Mouse (Mus musculus) kidney, adult 11 months (tissue): Measurements from ENCODE around the gene Nme1.

Experiments used
- DNase-seq: peaks from one replicate; pipeline ENCODE4 v3.0.0; 2022

The Nme1 gene

DNA sequence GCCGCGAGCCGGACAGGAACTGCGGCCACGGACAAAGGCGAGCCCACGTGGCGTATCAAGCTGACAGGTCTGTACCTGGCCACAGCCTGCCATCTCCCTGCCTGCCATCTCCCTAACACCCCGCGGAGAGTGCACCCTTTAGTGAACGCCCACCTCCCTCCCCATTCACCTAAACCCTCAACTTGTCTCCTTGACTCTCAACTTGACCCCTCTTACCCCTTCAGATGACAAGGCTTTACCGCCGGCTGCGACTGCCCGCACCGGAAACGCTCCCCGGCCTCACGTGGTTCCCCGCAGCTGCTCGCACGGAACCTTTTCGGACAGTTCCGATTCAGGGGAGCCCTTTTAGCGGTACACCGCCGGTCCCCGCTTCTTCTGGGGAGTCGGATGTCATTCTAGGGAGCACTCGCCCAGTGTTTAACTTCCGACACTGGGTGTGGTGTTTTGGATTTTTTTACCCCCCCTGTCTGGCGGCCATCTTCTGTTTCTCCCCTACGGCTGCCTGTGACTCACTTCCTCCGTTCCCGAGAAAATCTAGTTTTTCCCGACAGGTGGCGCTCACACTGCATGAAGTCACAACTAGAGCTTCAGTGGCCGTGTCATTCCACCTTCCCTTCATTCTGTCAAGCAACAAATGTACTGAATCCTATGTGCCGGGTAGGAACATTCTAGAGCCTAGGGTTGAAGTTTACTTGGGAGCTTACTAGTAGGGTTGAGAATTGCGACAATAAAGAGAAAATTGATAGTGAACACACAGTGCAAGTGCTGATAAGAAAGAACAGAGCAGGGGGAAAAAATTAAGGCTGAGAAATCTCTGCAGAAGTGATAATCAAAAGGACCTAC lies at the start of gene Nme1, which contains the start of gene Gm20390:
TSS of gene Nme1 (minus strand) at position 517 of the 843 bp plus-strand sequence.
TSS of gene Gm20390 (minus strand) at position 289 of the 843 bp plus-strand sequence.
- peak; percentile 96 for DNase-seq

- DNase-seq: no peak
These were observed 35.0 kb upstream of the Nme1 start for GRCm38 (mm10) chr11:94003346-94003745.

DNA sequence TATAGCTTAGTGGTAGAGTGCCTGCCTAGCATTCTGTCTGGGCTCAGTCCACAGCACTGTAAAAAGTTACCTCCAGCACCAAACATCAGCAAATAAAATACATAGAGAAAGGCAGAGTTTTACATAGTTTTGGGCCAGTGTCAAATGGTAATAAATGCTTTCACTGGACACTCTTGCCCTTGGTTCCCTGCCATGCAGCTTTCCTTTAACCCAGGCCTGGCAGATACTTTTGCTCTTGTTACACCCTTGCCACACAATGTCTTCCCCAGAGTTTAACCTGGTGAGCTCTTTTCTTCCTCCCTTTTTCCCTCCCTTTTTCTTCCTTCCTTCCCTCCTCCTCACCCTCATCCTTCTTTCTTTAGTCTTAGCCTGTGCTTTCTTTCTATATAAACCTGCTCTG lies 31.0 kb upstream of the Nme1 start:
- no peak for DNase-seq

GRCm38 (mm10) chr11:93997141-93997775 lies 28.9 kb upstream of the Nme1 start:
- DNase-seq: peak; percentile 93

DNA sequence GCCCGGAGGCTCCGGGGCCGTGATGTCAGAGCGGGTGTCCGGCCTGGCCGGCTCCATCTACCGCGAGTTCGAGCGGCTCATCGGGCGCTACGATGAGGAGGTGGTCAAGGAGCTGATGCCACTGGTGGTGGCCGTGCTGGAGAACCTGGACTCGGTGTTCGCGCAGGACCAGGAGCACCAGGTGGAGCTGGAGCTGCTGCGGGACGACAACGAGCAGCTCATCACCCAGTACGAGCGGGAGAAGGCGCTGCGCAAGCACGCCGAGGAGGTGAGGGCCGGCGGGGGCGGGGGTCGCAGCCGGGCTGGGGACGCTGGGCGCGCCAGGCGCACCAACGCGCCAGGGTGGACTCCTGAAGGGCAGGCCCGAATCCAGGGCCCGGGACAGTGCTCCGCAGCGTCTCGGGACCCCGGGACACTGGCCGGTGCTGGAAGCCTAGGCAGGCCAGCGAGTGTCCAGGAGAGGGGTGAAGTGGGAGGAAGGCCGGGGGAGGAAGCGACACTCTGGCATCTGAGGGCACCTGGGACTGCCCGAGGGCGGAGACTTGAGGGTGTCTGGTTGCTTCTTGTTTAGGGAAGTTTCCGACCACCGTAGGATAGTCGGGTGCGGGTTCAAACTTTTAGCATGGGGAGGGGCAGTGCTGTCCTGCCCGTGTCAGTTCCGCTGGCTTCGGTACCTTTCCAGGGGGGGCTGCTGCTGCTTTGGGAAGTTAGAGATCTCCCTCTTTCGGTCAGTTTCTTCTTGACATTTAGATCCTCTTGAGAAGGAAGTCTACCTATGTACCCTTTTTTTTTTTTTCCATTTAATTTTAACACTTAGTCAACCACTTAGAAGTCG lies 28.2 kb upstream of the Nme1 start:
- peak; percentile 65 for DNase-seq

DNA sequence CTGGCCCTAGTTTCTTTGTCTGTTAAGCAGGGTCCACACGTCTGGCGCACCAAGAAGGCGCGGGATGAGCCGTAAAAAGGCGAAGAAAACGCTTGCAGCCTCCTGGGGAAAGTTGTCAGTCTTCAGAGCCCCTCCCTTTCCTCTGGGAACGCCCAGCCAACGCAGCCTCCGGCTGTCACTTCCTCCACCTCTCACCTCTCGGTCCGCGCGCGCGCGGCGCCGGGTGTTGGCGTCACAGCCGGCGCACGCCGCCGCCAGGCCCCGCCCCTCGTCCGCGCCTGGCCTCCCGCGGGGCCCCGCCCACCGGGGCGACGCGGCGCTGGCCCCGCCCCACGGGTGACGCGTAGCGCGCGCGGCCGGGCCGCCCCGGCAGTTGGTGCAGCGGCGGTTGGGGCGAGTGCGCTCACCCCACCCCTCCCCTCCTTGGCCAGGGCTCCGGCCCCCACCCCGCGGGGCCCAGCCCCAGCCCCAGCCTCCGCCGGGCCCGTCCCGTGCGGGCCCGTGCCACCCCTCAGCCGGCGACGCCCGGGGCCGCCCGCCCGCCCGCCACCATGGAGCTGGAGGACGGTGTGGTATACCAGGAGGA lies 27.5 kb upstream of the Nme1 start, which contains the start of gene Spag9:
TSS of gene Spag9 (plus strand) at position 372 of the 586 bp plus-strand sequence.
- peak; percentile 94 for DNase-seq

GRCm38 (mm10) chr11:93995111-93995719 lies 26.9 kb upstream of the Nme1 start:
- DNase-seq: peak; percentile 92

GRCm38 (mm10) chr11:93994531-93994930 lies 26.2 kb upstream of the Nme1 start:
- DNase-seq: no peak

DNA sequence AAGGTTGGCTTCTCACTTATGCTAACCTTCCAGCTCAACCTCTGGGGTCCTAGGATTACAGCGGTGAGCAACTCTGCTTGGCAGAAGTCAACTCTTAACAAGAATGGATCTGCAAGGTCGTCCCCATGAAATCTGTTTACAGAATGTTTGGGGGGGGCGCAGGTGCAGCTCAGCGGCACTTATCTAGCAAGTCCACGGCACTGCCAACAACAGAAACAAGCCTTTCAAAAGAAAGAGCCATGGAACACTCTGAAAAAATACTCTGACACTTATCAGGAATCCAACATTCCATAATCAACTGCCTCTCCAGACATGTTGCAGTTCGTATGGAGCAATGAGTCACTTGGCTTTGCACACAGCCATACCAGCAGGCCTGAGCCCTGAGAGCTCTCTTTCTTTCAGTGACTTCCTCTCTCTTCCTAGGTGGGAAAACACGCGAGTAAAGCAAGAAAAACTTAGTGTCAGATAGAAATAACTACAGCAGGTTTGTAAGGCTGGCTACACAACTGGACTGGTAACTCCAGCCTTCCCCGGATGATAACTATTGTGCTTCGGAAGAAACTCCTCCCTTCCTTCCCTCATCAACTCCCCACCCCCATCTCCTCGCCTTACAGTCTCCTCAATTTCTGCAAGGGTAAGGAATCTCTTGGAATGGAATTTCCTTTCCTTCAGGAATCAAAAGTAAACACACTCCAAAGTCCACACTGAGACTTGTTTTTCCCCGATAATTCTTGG lies 20.2 kb upstream of the Nme1 start:
- DNase-seq: peak; percentile 52

DNA sequence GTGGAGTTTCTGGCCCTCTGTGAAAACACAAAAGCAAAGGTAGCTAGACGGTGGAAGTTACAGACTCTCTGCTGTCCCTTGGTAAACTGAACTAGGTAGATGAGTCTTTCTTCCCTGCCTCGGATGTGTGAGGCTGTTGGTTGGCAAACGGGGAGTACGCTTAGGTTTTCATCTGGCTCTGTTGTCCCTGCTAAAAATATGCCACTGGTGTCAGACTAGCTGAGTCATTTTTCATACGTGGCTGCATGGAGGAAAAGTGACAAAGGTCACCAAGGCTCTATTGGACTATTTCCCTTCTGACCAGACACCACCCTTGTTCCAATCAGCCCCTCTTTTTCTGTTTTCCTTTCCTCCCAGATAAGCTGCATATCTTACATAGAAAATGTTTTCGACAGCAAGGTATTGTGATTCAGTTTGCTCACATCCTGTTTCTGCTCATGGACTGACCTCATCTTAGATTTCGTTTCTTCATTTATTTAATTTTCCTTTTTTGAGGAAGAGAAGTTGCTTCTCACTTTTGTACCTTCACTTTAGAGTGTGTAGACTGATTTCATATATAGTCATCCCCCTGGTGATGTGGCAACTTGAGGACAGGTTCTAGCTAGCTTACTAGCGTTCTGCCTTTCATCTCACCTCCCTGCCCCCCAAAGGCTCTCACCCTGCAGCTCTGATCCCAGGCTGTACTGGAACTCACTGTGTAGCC lies 19.5 kb upstream of the Nme1 start:
- peak; percentile 23 for DNase-seq

DNA sequence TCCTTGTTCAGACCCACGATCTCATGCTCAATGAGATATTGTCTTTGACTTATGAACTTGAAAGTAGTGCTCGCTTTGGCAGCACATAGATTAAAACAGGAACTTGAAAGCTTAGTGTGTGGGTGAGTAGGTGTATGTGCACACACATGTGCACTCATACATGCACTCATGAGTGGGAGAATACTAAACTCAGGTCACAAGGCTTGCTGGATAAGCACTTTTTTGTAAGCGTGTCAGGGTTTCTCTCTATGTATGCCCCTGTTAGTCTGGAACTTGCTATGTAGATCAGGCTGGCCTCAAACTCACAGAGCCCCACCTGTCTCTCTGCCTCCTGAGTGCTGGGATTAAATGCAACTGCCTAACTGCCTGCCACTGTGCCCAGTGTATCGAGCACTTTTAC lies 18.7 kb upstream of the Nme1 start:
- DNase-seq: no peak

DNA sequence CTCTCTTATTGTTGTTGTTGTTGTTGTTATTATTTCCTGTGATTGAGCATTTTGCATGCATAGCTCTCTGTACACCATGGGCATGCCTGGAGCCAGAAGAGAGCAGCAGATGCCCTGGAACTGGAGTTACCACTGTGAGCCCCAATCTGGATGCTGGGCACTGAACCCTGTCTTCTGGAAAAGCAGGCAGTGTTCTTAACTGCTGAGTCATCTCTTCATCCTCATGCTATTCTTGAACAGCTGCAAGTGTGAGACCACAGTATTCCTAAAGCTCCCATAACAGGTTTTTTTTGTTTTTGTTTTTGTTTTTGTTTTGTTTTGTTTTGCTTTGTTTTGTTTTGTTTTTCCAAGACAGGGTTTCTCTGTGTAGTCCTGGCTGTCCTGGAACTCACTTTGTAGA lies 18.0 kb upstream of the Nme1 start:
- DNase-seq: no peak

- DNase-seq: no peak
These were observed 16.9 kb upstream of the Nme1 start for GRCm38 (mm10) chr11:93985265-93985664.

- no peak for DNase-seq
These were observed 16.3 kb upstream of the Nme1 start for GRCm38 (mm10) chr11:93984619-93985018.

- no peak for DNase-seq
These were observed 11.3 kb upstream of the Nme1 start for GRCm38 (mm10) chr11:93979502-93980049.

DNA sequence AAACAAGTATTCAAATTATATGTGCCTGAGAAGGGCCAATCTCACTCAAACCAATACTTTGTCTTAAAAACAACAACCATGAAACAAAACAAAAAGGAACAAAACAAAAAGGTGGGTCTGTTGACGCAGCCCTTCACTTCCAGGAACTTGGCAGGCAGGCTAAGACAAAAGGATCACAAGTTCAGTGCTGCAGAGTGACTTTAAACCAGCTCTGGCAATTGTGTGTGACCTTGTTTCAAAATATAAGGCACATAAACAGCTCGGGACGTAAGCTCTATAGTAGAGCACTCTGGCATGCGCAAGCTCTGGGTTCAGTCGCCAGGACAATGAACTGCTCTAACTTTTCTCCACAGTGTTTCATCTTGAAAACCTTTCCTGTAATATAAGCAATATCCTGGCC lies 4.6 kb upstream of the Nme1 start:
- DNase-seq: no peak

GRCm38 (mm10) chr11:93969799-93970198 lies 1.5 kb upstream of the Nme1 start:
- no peak for DNase-seq

DNA sequence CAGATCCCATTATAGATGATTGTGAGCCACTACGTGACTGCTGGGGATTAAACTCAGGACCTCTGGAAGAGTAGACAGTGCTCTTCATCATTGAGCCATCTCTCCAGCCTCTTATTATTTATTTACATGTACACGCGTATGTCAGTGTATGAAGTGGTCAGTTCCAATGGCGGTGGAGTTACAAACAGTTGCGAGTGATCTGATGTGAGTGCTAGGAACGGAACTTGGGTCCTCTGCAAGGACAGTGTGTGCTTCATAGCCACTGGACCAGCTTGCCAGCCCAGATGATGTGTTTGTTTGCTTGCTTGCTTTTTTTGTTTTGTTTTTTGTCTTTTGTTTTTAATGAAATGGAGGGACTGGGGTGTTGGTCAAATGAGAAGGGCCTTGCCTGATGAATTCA lies 850 bp upstream of the Nme1 start:
- DNase-seq: no peak

DNA sequence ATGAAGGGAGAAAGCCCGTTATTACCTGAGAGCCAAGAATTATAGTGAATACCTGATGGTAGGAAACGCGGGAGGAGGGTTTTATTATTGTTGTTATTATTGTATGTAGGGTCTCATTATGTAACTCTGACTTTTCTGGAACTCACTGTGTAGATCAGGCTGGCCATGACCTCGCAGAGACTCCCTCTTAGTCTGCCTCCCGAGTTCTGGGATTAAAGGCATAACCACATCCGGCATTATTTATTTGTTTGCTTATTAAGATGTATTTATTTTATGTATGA lies 467 bp upstream of the Nme1 start:
- no peak for DNase-seq

- no peak for DNase-seq
These were observed 940 bp downstream of the Nme1 start for GRCm38 (mm10) chr11:93967381-93967780.

- no peak for DNase-seq
These were observed 2.9 kb downstream of the Nme1 start for GRCm38 (mm10) chr11:93965391-93965790.
